Mouse (Mus musculus) CH12.LX (cell line): ENCODE measurements at regions not wholly inside any gene's neighbourhood (a gene's known extent, or its start where the extent isn't known, plus 50 kb on each side); places are given as distances from the start of the nearest gene placed in this dataset.

ENCODE experiments used
- CTCF ChIP-seq, 2 experiments: IDR thresholded peaks in 1 of 2; conservative IDR thresholded peaks in 1 of 2; 2 replicates each; pipeline ENCODE4 v1.5.1; 2011 to 2012; ENCODE audit warnings: low read depth in 2 of 2, low read length in 2 of 2, improper control_type of control experiment in 1 of 2, inconsistent platforms in 1 of 2, mild to moderate bottlenecking in 1 of 2, moderate library complexity in 1 of 2
- EP300 ChIP-seq: IDR thresholded peaks from 2 replicates; pipeline ENCODE4 v1.6.1; 2011; ENCODE audit warnings: low read length, improper control_type of control experiment
- GABPA ChIP-seq: IDR thresholded peaks from 2 replicates; pipeline ENCODE4 v1.6.1; 2012; ENCODE audit warnings: low read depth, low read length, improper control_type of control experiment, inconsistent platforms; ENCODE audit not compliant: insufficient replicate concordance
- MAX ChIP-seq: IDR thresholded peaks from 2 replicates; pipeline ENCODE4 v1.6.1; 2011; ENCODE audit warnings: low read length, improper control_type of control experiment
- MEF2A ChIP-seq: IDR thresholded peaks from 2 replicates; pipeline ENCODE4 v1.6.1; 2014; ENCODE audit warnings: low read depth, mild to moderate bottlenecking, inconsistent platforms, low read length, improper control_type of control experiment, borderline replicate concordance
- POLR2A ChIP-seq: IDR thresholded peaks from 2 replicates; pipeline ENCODE4 v1.6.1; 2011; ENCODE audit warnings: low read depth, mild to moderate bottlenecking, improper control_type of control experiment, low read length

GRCm38 (mm10) chr1:144306284-144306683 is 57.2 kb upstream of the Rgs1 start:
- TF ChIP-seq CTCF (conservative IDR thresholded peaks at IDR 0.05 in 1 of 2, IDR thresholded peaks at IDR 0.05 in 1 of 2; ENCODE audit: low read depth in 2 of 2, low read length in 2 of 2): no peak
- no peak for TF ChIP-seq MEF2A
- no peak for TF ChIP-seq GABPA
- no peak for TF ChIP-seq POLR2A
- TF ChIP-seq EP300: no peak
- TF ChIP-seq MAX: no peak
